Mouse (Mus musculus) CH12.LX (cell line): ENCODE measurements around the gene Cep83. TPM values are rescaled to one million over a fixed set of nuclear protein-coding genes. Genes with fewer than 3 reads are reported as not detected.

Source experiments
- DNase-seq: peaks from one replicate; pipeline ENCODE4 v3.0.0-alpha.2; 2013; ENCODE audit errors: extremely low read depth
- H3K27ac ChIP-seq: 2 replicates; pipeline ENCODE4 v1.5.1; 2012; ENCODE audit warnings: low read depth, mild to moderate bottlenecking, control low read depth, moderate library complexity; ENCODE audit not compliant: insufficient read depth
- H3K27me3 ChIP-seq: replicated peaks from 2 replicates; pipeline ENCODE3; 2012; ENCODE audit warnings: inconsistent platforms
- H3K36me3 ChIP-seq, 2 experiments: replicated peaks in 1 of 2; 2 replicates each; pipeline versions ENCODE3 to v1.6.1; 2012; ENCODE audit warnings: inconsistent platforms in 1 of 2, low read length in 1 of 2, mild to moderate bottlenecking in 1 of 2, mixed read lengths in 1 of 2, moderate library complexity in 1 of 2; ENCODE audit not compliant: control insufficient read depth in 1 of 2, insufficient read depth in 1 of 2
- H3K4me1 ChIP-seq, 2 experiments: 2 replicates each; pipeline ENCODE4 v1.6.1; 2012; ENCODE audit warnings: inconsistent platforms in 1 of 2, moderate library complexity in 1 of 2; ENCODE audit not compliant: insufficient read depth in 2 of 2, control insufficient read depth in 1 of 2
- H3K4me2 ChIP-seq: 2 replicates; pipeline ENCODE4 v1.6.1; 2012; ENCODE audit warnings: low read depth, mild to moderate bottlenecking, control low read depth; ENCODE audit not compliant: poor library complexity, insufficient read depth, severe bottlenecking
- H3K4me3 ChIP-seq, 3 experiments: fragments of 150-350 bp in 1 of 3; sonication (generic) in 1 of 3; replicated peaks in 1 of 3; 2 replicates each; pipeline versions ENCODE3 to v1.5.1; 2011 to 2012; ENCODE audit warnings: low read depth in 2 of 3, low read length in 2 of 3, mild to moderate bottlenecking in 2 of 3, moderate library complexity in 2 of 3, control low read depth in 1 of 3, improper control_type of control experiment in 1 of 3, inconsistent platforms in 1 of 3, mixed read lengths in 1 of 3; ENCODE audit not compliant: poor library complexity in 1 of 3
- H3K79me2 ChIP-seq: replicated peaks from 2 replicates; pipeline ENCODE4 v1.6.1; 2012; ENCODE audit warnings: mild to moderate bottlenecking, moderate library complexity; ENCODE audit not compliant: control insufficient read depth, poor library complexity, insufficient read depth, severe bottlenecking; ENCODE audit errors: extremely low read depth
- H3K9ac ChIP-seq: 2 replicates; pipeline ENCODE4 v1.6.1; 2012; ENCODE audit warnings: low read depth, mild to moderate bottlenecking, control low read depth, moderate library complexity; ENCODE audit not compliant: insufficient read depth
- H3K9me3 ChIP-seq: replicated peaks from 2 replicates; pipeline ENCODE3; 2012; ENCODE audit warnings: low read length, inconsistent platforms, mixed read lengths
- BHLHE40 ChIP-seq: IDR thresholded peaks from 2 replicates; pipeline ENCODE4 v1.6.1; 2011; ENCODE audit warnings: mild to moderate bottlenecking, low read depth, low read length, improper control_type of control experiment
- CHD1 ChIP-seq: IDR thresholded peaks from 2 replicates; pipeline ENCODE4 v1.6.1; 2012; ENCODE audit warnings: low read depth, low read length, improper control_type of control experiment, inconsistent platforms
- CTCF ChIP-seq, 2 experiments: IDR thresholded peaks in 1 of 2; conservative IDR thresholded peaks in 1 of 2; 2 replicates each; pipeline ENCODE4 v1.5.1; 2011 to 2012; ENCODE audit warnings: low read depth in 2 of 2, low read length in 2 of 2, improper control_type of control experiment in 1 of 2, inconsistent platforms in 1 of 2, mild to moderate bottlenecking in 1 of 2, moderate library complexity in 1 of 2
- E2F4 ChIP-seq: IDR thresholded peaks from 2 replicates; pipeline ENCODE4 v1.6.1; 2011; ENCODE audit warnings: low read depth, low read length, improper control_type of control experiment; ENCODE audit not compliant: insufficient replicate concordance
- EP300 ChIP-seq: IDR thresholded peaks from 2 replicates; pipeline ENCODE4 v1.6.1; 2011; ENCODE audit warnings: low read length, improper control_type of control experiment
- ETS1 ChIP-seq: conservative IDR thresholded peaks from 2 replicates; pipeline ENCODE4 v1.6.1; 2012; ENCODE audit warnings: low read depth, mild to moderate bottlenecking, inconsistent platforms, low read length, improper control_type of control experiment, moderate library complexity
- IRF4 ChIP-seq: IDR thresholded peaks from 2 replicates; pipeline ENCODE4 v1.6.1; 2014; ENCODE audit warnings: low read depth, mild to moderate bottlenecking, inconsistent platforms, low read length, improper control_type of control experiment
- KAT2A ChIP-seq: IDR thresholded peaks from 2 replicates; pipeline ENCODE4 v1.6.1; 2012; ENCODE audit warnings: low read length, improper control_type of control experiment, inconsistent platforms; ENCODE audit not compliant: insufficient replicate concordance
- MAFK ChIP-seq: IDR thresholded peaks from 2 replicates; pipeline ENCODE4 v1.6.1; 2011; ENCODE audit warnings: low read length, improper control_type of control experiment; ENCODE audit not compliant: insufficient replicate concordance
- MAX ChIP-seq: IDR thresholded peaks from 2 replicates; pipeline ENCODE4 v1.6.1; 2011; ENCODE audit warnings: low read length, improper control_type of control experiment
- MAZ ChIP-seq: IDR thresholded peaks from 2 replicates; pipeline ENCODE4 v1.6.1; 2012; ENCODE audit warnings: low read depth, mild to moderate bottlenecking, inconsistent platforms, low read length, improper control_type of control experiment, moderate library complexity
- MEF2A ChIP-seq: IDR thresholded peaks from 2 replicates; pipeline ENCODE4 v1.6.1; 2014; ENCODE audit warnings: low read depth, mild to moderate bottlenecking, inconsistent platforms, low read length, improper control_type of control experiment, borderline replicate concordance
- MXI1 ChIP-seq: IDR thresholded peaks from 2 replicates; pipeline ENCODE4 v1.6.1; 2011; ENCODE audit warnings: mild to moderate bottlenecking, low read depth, low read length, improper control_type of control experiment
- MYC ChIP-seq: IDR thresholded peaks from 2 replicates; pipeline ENCODE4 v1.6.1; 2011; ENCODE audit warnings: low read depth, mild to moderate bottlenecking, improper control_type of control experiment, low read length
- NELFE ChIP-seq: IDR thresholded peaks from 2 replicates; pipeline ENCODE4 v1.6.1; 2011; ENCODE audit warnings: low read depth, low read length, improper control_type of control experiment
- NRF1 ChIP-seq: IDR thresholded peaks from 2 replicates; pipeline ENCODE4 v1.6.1; 2014; ENCODE audit warnings: low read depth, mild to moderate bottlenecking, inconsistent platforms, low read length, improper control_type of control experiment, moderate library complexity
- POLR2A ChIP-seq: IDR thresholded peaks from 2 replicates; pipeline ENCODE4 v1.6.1; 2011; ENCODE audit warnings: low read depth, mild to moderate bottlenecking, improper control_type of control experiment, low read length
- POLR2AphosphoS2 ChIP-seq: IDR thresholded peaks from 2 replicates; pipeline ENCODE4 v1.6.1; 2011; ENCODE audit warnings: low read depth, low read length, improper control_type of control experiment
- RAD21 ChIP-seq: IDR thresholded peaks from 2 replicates; pipeline ENCODE4 v1.6.1; 2011; ENCODE audit warnings: low read depth, mild to moderate bottlenecking, low read length, improper control_type of control experiment, moderate library complexity
- RCOR1 ChIP-seq: conservative IDR thresholded peaks from 2 replicates; pipeline ENCODE4 v1.6.1; 2012; ENCODE audit warnings: low read depth, mild to moderate bottlenecking, inconsistent platforms, low read length, improper control_type of control experiment
- SIN3A ChIP-seq: IDR thresholded peaks from 2 replicates; pipeline ENCODE4 v1.6.1; 2012; ENCODE audit warnings: low read length, improper control_type of control experiment, inconsistent platforms
- UBTF ChIP-seq: IDR thresholded peaks from 2 replicates; pipeline ENCODE4 v1.6.1; 2012; ENCODE audit warnings: low read depth, mild to moderate bottlenecking, inconsistent platforms, low read length, improper control_type of control experiment, moderate library complexity
- USF1 ChIP-seq: IDR thresholded peaks from 2 replicates; pipeline ENCODE4 v1.6.1; 2014; ENCODE audit warnings: low read depth, mild to moderate bottlenecking, inconsistent platforms, low read length, improper control_type of control experiment
- ZKSCAN1 ChIP-seq: IDR thresholded peaks from 2 replicates; pipeline ENCODE4 v1.6.1; 2012; ENCODE audit warnings: low read depth, inconsistent platforms, low read length, improper control_type of control experiment, borderline replicate concordance
- ZNF384 ChIP-seq: IDR thresholded peaks from 2 replicates; pipeline ENCODE4 v1.6.1; 2012; ENCODE audit warnings: low read depth, low read length, improper control_type of control experiment, inconsistent platforms
- dilution Hi-C: fragments of 300-500 bp; cut with MboI; formaldehyde crosslinking; loops from 2 replicates; pipeline ENCODE4 v1.14.3; 2020; ENCODE audit warnings: low sequenced_read_pairs; ENCODE audit not compliant: extremely low pct_unique_long_range_greater_than_20kb, extremely low pct_ligation_motif_present
- in situ Hi-C: fragments of 300-500 bp; cut with MboI; formaldehyde crosslinking; loops from 3 replicates; pipeline ENCODE4 v1.14.3; 2019; ENCODE audit warnings: low sequenced_read_pairs, low pct_ligation_motif_present, low pct_unique_long_range_greater_than_20kb, mixed read lengths
- polyA plus RNA-seq: library from polyadenylated mRNA; unstranded; fragments of >175 nt; gene quantifications from 2 replicates; pipeline ENCODE4 v1.2.1, GENCODE M21; 2012; ENCODE audit warnings: low read depth; ENCODE audit not compliant: insufficient read length
- total RNA-seq, 2 experiments: library from RNA; depleted of rRNA; stranded (reverse); fragments of 300-350 nt in 1 of 2; fragments of >200 nt in 1 of 2; gene quantifications; 2 replicates each; pipeline ENCODE4 v1.2.3; 2012 to 2014

Cep83 gene
- total and polyA plus RNA-seq, 3 experiments, result 17.7 to 44.0 (median 32.1) TPM

- H3K27ac ChIP-seq, result no peak overlapping the region
- H3K27me3 ChIP-seq, result no peaks in the 10 kb centered on the region
- H3K4me2 ChIP-seq, result no peak overlapping the region
- no peaks in the 10 kb centered on the region for H3K9me3 ChIP-seq
- no peak overlapping the region for H3K4me3 ChIP-seq
- TF ChIP-seq MYC, result no peak
- no peak for TF ChIP-seq MAX
- no peak for TF ChIP-seq IRF4
- no peak for TF ChIP-seq EP300
- no peak for TF ChIP-seq MXI1
- no peak for TF ChIP-seq RAD21
- H3K36me3 ChIP-seq, result peaks cover 35 to 68% of the 10 kb centered on the region in 2 experiments
- H3K79me2 ChIP-seq, result no peaks in the 10 kb centered on the region; the same call in 1 of the 2 replicates
- H3K9ac ChIP-seq, result no peak overlapping the region
- in situ Hi-C loops (no loop called here), dilution Hi-C loops (loop anchor here (25.0 kb wide), 1 partner anchor 102 kb away; no protein-coding TSS in a partner anchor)
- peaks cover 13 to 34% of the 10 kb centered on the region in 2 experiments for H3K4me1 ChIP-seq
- no peak for DNase-seq
Measured at GRCm38 (mm10) chr10:94809946-94810472, 121.6 kb downstream of the Cep83 start.

- Histone ChIP-seq H3K27ac (peak overlapping the region; percentile 43), H3K4me3 (peak overlapping the region in 1 of 3 experiments; percentile 12), H3K9me3 (no peaks in the 10 kb centered on the region), H3K36me3 (peaks cover 30 to 58% of the 10 kb centered on the region in 2 experiments), H3K79me2 (no peaks in the 10 kb centered on the region; the same call in 1 of the 2 replicates), H3K4me1 (peaks cover 16 to 56% of the 10 kb centered on the region in 2 experiments), H3K9ac (no peak overlapping the region), H3K27me3 (no peaks in the 10 kb centered on the region), H3K4me2 (no peak overlapping the region)
- TF ChIP-seq BHLHE40, result peak; percentile 63
- TF ChIP-seq ZKSCAN1, result no peak
- 0 out of 2 replicates have a peak, but pooled peaks have one; percentile 11 for TF ChIP-seq RCOR1
- TF ChIP-seq KAT2A, result no peak
- no peak for TF ChIP-seq SIN3A
- TF ChIP-seq USF1, result no peak
- TF ChIP-seq MEF2A, result no peak
- TF ChIP-seq MAZ, result no peak
- no peak for TF ChIP-seq NRF1
- no peak for TF ChIP-seq IRF4
- TF ChIP-seq ZNF384, result no peak
- no peak for TF ChIP-seq NELFE
- no peak for TF ChIP-seq MAFK
- TF ChIP-seq CTCF (conservative IDR thresholded peaks at IDR 0.05 in 1 of 2, IDR thresholded peaks at IDR 0.05 in 1 of 2; ENCODE audit: low read depth in 2 of 2, low read length in 2 of 2), result no peak
- no peak for TF ChIP-seq UBTF
- TF ChIP-seq EP300, result 0 out of 2 replicates have a peak, but pooled peaks have one; percentile 11
- TF ChIP-seq POLR2AphosphoS2, result no peak
- no peak for TF ChIP-seq POLR2A
- TF ChIP-seq E2F4, result no peak
- TF ChIP-seq CHD1, result no peak
- TF ChIP-seq ETS1, result peak; percentile 35; the same call in 1 of the 2 replicates
- peak; percentile 35 for DNase-seq
- in situ Hi-C loops, result no loop called here
- dilution Hi-C loops, result loop anchor here (25.0 kb wide), 1 partner anchor 100 kb away; no protein-coding TSS in a partner anchor
Measured at GRCm38 (mm10) chr10:94811907-94812851, 123.7 kb downstream of the Cep83 start.
